Mouse (Mus musculus) E14TG2a.4 (cell line): ENCODE data around the gene Pde4c.
A peak's percentile ranks its signal among the peaks of the same experiment; 100 is the strongest.

ENCODE experiments used
- CTCF ChIP-seq: conservative IDR thresholded peaks from 2 replicates; pipeline ENCODE4 v1.5.1; 2014; ENCODE audit warnings: low read length
- NANOG ChIP-seq: IDR thresholded peaks from 2 replicates; pipeline ENCODE4 v1.6.1; 2014; ENCODE audit warnings: borderline replicate concordance, low read length, mixed read lengths
- POU5F1 ChIP-seq: IDR thresholded peaks from 2 replicates; pipeline ENCODE4 v1.6.1; 2014; ENCODE audit warnings: low read length, borderline replicate concordance

- TF ChIP-seq CTCF = peak; percentile 94
- TF ChIP-seq NANOG = no peak
- TF ChIP-seq POU5F1 = no peak
Measured at GRCm38 (mm10) chr8:70763354-70763753, 39.8 kb downstream of the Pde4c start.
